Mouse (Mus musculus) lung, postnatal 0 days (tissue): ENCODE measurements at regions not wholly inside any gene's neighbourhood (a gene's known extent, or its start where the extent isn't known, plus 50 kb on each side); places are given as distances from the start of the nearest gene placed in this dataset.

ENCODE experiments used
- CTCF ChIP-seq: IDR thresholded peaks from 2 replicates; pipeline ENCODE4 v1.5.1; 2016; ENCODE audit warnings: antibody characterized with exemption, mild to moderate bottlenecking
- EP300 ChIP-seq: IDR thresholded peaks from 2 replicates; pipeline ENCODE4 v1.6.1; 2016; ENCODE audit warnings: antibody characterized with exemption, mild to moderate bottlenecking, control low read depth

- TF ChIP-seq CTCF (no peak), EP300 (no peak)
Measured at GRCm38 (mm10) chr5:54579458-54579857, 581.2 kb downstream of the Stim2 start.
